Mouse (Mus musculus): ENCODE data around the gene Bnipl.
A peak's percentile ranks its signal among the peaks of the same experiment; 100 is the strongest.

Gene Bnipl

GRCm38 (mm10) chr3:95280747-95281146, 29.8 kb upstream of the Bnipl start:
- no peak for DNase-seq (ENCODE audit: low spot score in 2 of 2)

DNA sequence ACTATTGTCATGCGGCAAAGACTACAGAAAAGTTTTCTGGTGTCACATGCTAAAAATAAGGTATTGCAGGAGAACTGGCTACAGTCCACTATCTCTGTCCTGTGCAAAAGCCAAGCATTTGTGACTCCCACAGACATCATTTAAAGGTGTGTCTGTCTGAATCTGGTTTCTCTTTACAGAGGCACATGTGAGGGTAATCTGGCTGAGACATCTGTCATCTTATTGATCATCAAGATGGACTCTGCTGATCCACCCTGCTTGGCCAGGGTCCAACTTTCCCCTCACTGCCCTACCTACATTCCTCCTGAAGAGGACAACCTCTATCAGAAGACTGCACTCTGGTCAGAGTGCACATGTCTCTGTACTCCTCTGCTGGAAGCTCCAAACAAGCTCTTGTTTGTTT, 26.2 kb upstream of the Bnipl start:
- DNase-seq (ENCODE audit: low spot score in 2 of 2), result no peak

DNA sequence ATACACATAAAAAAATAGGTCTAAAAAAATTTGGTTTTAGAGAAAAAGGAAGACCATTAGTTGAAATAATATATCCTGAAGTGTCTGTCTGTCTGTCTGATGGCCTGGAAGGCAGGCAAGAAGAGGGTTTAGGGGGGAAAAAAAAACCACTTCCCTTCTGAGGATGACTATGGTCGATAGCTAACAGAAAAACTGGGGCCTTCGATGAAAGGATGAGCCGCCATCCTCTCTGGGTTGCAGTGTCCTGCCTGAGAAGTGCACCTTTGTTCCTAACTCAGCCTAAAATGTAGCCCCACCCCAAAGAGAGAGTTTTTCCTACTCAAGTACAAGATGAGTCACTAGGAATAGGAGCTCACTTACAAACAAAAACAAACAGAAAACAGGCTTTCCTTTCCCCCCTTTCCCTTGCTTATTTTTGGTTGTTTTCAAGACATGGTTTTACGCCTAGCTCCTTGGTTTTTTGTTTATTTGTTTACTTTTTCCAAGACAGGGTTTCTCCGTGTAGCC, 25.5 kb upstream of the Bnipl start:
- no peak for DNase-seq (ENCODE audit: low spot score in 2 of 2)

- DNase-seq (ENCODE audit: low spot score in 2 of 2), result no peak
Measured at GRCm38 (mm10) chr3:95275161-95275560, 24.2 kb upstream of the Bnipl start.

- no peak for DNase-seq (ENCODE audit: low spot score in 2 of 2)
Measured at GRCm38 (mm10) chr3:95274453-95274852, 23.5 kb upstream of the Bnipl start.

DNA sequence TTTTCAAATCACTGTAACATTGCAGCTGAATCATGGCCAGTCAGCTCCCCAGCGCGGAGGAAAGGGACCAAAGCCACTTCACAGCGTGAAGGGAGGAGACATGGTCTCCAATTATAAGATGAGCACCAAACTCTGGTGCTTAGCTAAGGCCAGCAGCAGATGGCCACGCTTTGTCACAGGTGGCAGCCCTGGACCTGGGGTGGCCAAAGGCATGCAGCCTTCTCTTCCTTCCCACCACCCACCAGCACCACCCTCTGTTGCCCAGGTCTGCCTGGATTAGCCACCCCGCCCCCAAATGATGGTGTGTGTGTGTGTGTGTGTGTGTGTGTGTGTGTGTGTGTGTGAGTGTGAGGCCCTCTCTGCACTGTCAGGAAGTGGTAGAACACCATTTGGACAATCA, 22.5 kb upstream of the Bnipl start:
- DNase-seq (ENCODE audit: low spot score in 2 of 2), result no peak

DNA sequence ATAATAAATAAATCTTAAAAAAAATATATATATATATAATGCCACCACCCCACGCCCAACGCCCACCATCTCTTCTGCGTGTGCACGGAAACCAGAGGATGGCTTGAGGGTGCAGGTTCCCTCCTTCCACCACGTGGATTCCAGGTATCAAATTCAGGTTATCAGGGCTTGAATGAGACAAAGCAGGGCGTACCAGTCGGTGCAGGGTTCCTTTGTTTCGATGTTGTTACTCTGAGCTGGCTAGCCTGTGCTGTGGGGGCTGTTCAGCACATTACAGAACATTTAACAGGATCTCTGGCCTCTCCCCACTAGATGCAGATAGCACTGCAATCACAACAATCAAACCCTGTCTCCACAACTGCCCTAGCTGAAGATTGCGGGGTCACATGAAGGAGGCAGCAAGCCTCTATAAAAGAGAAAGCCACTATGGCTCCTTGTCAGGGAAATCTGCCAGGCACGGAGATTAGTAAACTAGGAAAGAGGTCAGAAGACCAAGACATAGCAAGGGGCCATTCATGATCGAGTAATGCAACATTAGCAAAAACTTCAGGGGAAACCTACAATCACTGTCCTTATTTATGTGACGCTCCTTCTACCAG, 19.9 kb upstream of the Bnipl start:
- no peak for DNase-seq (ENCODE audit: low spot score in 2 of 2)

- no peak for DNase-seq (ENCODE audit: low spot score in 2 of 2)
Measured at GRCm38 (mm10) chr3:95269789-95270188, 18.8 kb upstream of the Bnipl start.

- DNase-seq (ENCODE audit: low spot score in 2 of 2), result no peak
Measured at GRCm38 (mm10) chr3:95267855-95268254, 16.9 kb upstream of the Bnipl start.

GRCm38 (mm10) chr3:95266052-95266451, 15.1 kb upstream of the Bnipl start:
- no peak for DNase-seq (ENCODE audit: low spot score in 2 of 2)

GRCm38 (mm10) chr3:95264724-95265123, 13.7 kb upstream of the Bnipl start:
- DNase-seq (ENCODE audit: low spot score in 2 of 2), result no peak

DNA sequence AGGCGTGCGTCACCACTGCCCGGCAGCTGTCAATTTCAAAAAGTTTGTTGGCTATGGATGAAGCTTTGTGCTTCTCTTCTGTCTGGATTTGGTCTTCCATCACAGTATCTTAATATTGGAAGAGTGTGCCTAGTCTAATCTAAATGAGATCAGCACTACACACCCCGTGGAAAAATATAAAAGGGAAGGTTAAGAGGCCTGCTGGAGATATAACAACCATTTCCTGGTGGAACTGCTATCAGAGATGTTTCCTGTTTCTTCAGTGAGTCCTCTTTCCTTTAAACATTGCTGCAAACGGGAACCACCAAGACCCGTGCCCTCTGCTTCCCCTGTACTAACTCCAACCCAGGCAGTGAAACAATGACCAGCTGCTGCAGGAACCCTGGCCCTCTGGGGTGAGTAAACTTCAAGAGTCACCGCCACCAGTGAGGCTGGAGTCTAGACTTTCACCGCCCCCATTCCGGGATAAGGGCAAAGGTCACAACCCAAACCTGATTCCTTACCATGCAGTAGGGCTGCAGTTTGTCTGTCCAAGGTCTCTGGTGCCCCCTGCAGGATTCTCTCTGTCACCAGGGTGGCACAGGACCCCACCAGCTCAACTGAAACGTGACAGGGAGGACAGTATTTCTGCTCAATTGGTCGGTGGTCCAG, 12.2 kb upstream of the Bnipl start:
- peak; percentile 37 to 58 for DNase-seq (ENCODE audit: low spot score in 2 of 2)

GRCm38 (mm10) chr3:95261975-95262374, 11.0 kb upstream of the Bnipl start:
- no peak for DNase-seq (ENCODE audit: low spot score in 2 of 2)

DNA sequence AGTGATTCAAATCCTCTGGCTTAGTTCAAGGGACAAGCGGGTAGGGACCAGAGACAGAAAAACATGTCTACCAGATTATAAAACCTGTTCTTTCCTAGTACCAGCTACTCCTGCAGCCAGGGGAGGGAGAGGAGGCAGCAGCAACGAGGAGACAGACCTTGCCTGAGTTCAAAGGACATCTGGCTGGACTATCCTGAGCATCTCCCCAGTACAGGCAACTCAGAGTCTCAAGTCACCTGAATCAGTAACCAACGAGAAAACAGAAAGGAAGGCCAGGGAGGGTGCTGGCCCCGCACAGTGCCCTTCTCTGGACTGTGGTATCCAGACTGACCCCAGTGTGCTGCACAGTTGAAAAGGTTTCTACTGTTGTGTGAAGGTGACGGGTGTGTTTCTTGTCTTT, 5.9 kb upstream of the Bnipl start:
- DNase-seq (ENCODE audit: low spot score in 2 of 2), result no peak

- DNase-seq (ENCODE audit: low spot score in 2 of 2), result no peak
Measured at GRCm38 (mm10) chr3:95250361-95250760, 632 bp downstream of the Bnipl start.

DNA sequence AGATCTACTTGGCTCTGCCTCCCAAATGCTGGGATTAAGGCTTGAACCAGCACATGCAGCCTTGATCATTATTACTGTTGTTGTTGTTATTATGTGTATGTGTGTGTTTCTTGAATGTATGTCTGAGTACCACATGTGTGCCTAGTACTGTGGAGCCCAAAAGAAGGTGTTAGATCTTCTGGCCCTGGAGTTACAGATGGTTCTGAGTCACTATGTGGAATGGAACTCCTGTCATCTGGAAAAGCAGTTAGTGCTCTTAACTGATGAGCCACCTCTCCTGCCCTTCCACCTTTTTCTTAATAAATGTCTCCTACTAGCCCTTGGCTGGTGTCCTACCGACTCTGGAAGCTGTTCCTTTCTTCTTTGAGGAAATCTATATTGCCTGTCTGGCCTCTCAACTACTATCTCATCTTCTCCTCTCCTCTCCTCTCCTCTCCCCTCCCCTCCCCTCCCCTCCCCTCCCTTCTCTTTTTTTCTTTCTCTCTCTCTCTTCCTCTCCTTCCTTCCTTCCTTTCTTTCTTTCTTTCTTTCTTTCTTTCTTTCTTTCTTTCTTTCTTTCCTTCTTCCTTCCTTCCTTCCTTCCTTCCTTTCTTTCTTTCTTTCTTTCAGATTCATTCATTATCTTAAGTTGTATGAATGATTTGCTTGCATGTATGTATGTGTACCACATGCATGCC, 3.2 kb downstream of the Bnipl start:
- no peak for DNase-seq (ENCODE audit: low spot score in 2 of 2)

GRCm38 (mm10) chr3:95246465-95247231, 4.3 kb downstream of the Bnipl start:
- DNase-seq (ENCODE audit: low spot score in 2 of 2), result no peak

DNA sequence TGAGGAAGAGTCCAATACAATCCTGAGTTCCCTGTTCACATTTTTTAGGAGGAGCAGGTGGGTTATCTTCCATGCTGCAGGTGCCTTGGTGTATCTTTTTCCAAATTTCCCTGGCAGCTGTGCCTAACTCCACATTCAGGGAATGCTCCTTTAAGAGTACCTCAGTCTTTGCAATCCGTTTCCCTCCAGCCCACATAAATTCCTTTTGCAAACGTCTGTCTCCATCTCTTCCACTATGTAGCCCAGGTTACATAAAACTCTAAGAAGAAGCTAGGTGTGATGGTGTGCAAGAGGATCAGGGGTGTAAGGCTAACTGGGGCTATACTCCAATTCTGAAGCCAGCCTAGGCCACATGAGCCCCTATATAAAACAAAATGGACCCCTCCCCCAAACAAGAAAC, 7.9 kb downstream of the Bnipl start:
- DNase-seq (ENCODE audit: low spot score in 2 of 2), result no peak

- DNase-seq (ENCODE audit: low spot score in 2 of 2), result no peak
Measured at GRCm38 (mm10) chr3:95241498-95241897, 9.5 kb downstream of the Bnipl start, which contains the start of gene Gm128. TSS of gene Gm128 (minus strand) at chr3:95241598.

DNA sequence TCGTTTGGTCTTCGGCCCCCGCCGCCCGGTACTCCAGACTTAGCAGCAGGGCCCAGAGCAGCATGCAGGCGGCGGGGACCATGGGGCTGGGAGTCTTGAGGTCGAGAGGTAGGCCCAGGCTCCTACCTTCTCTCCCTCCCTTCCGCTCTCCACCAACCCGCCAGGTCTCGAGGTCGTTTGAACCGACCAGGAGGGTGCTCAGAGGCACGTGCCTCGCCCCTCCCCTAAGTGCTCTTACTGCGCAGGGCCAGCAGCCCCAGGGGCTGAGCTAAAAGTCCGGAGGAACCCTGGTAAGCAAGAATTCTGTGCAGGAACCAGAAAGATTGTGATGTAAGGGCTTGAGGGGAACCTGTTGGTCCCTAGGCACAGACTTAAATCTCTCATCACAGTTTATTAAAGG, 10.1 kb downstream of the Bnipl start:
- DNase-seq (ENCODE audit: low spot score in 2 of 2), result no peak

DNA sequence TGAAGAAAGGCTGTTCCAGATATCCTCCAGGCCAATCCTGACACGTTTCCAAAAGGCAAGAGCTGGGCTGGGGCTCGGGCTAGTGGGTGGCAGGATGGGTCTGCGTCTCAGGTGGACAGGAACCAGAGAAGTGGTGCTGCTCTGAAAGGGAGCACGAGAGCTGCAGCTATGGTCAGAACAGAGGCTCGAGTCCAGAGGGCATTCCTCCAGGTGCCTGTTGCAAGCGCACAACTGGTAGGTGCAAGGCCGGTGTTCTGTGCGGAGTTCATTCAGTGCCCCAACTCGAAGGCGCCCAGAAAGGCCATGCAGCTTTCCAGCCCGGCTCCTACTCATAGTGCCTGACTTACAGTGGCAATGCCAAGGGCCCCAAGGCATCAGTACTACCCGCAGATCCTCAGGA, 11.0 kb downstream of the Bnipl start:
- DNase-seq (ENCODE audit: low spot score in 2 of 2), result no peak

- no peak for DNase-seq (ENCODE audit: low spot score in 2 of 2)
Measured at GRCm38 (mm10) chr3:95239022-95239421, 12.0 kb downstream of the Bnipl start.

Data from urinary bladder, adult 18-20 months (tissue).